Mouse (Mus musculus): ENCODE data around the gene 3110082J24Rik. TPM values are rescaled to one million over a fixed set of nuclear protein-coding genes. Genes with fewer than 3 reads are reported as not detected.

Gene 3110082J24Rik
- total and polyA plus RNA-seq, 3 experiments = not detected

DNA sequence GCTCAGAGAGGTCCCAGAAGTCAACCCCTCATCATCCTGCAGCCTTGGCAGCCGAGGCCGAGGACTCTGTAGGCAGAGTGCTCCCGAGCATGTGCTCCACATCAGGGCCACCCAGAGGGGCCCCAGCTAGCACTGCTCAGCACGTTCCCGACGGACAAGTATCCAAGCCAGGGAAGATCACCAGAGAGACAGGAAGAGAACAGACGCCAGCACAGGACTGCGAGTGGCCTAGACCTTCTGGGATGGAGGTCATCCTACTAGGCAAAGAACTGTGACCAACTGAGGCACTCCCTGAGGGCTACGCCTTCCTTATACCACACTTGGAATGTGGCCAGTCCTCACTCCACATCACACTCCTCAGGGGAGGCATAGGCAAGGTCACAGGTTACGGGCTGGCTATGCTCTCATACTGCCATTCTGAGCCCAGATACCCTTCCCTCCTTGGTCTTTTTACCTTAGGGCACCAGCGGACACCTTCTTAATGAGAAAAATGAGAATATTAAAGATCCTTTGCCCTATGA is 29.9 kb upstream of the 3110082J24Rik start:
- Histone ChIP-seq H3K9me3 (replicated peaks; ENCODE audit: insufficient read depth, low read length) (no peaks in the 10 kb centered on the region), H3K4me3 (ENCODE audit: control insufficient read depth in 1 of 2, insufficient read depth in 1 of 2, low read depth in 2 of 2, low read length in 2 of 2) (no peak overlapping the region), H3K79me2 (ENCODE audit: control insufficient read depth, insufficient read depth, low read length, poor library complexity) (no peaks in the 10 kb centered on the region), H3K36me3 (ENCODE audit: control insufficient read depth in 1 of 2, insufficient read depth in 2 of 2, low read length in 2 of 2) (peaks cover 0 to 44% of the 10 kb centered on the region in 2 experiments; a peak in 2 of 4 replicates), H3K9ac (ENCODE audit: control insufficient read depth, low read depth, low read length, poor library complexity, severe bottlenecking) (no peak overlapping the region), H3K4me1 (ENCODE audit: control insufficient read depth in 1 of 2, insufficient read depth in 2 of 2, low read length in 2 of 2) (no peaks in the 10 kb centered on the region), H3K27ac (ENCODE audit: control insufficient read depth, low read depth, low read length) (no peak overlapping the region), H3K27me3 (ENCODE audit: control insufficient read depth in 1 of 2, insufficient read depth in 2 of 2, low read length in 2 of 2) (no peaks in the 10 kb centered on the region)
- no peak for DNase-seq (ENCODE audit: low read depth, low spot score)
- no peak for TF ChIP-seq RCOR1 (IDR thresholded peaks at IDR 0.05; ENCODE audit: low read depth, low read length)
- TF ChIP-seq ETS1 (IDR thresholded peaks at IDR 0.05; ENCODE audit: low read depth, low read length) = no peak
- no peak for TF ChIP-seq EP300 (IDR thresholded peaks at IDR 0.05; ENCODE audit: low read depth in 1 of 2, low read length in 2 of 2)
- no peak for TF ChIP-seq SIN3A (IDR thresholded peaks at IDR 0.05; ENCODE audit: low read length)
- TF ChIP-seq ZMIZ1 (IDR thresholded peaks at IDR 0.05; ENCODE audit: low read depth, low read length) = no peak
- no peak for TF ChIP-seq USF1 (IDR thresholded peaks at IDR 0.05; ENCODE audit: low read depth, low read length)
- TF ChIP-seq MYC (IDR thresholded peaks at IDR 0.05; ENCODE audit: low read depth, low read length) = no peak
- no peak for TF ChIP-seq CTCF (IDR thresholded peaks at IDR 0.05 in 2 of 3, conservative IDR thresholded peaks at IDR 0.05 in 1 of 3; ENCODE audit: control insufficient read depth in 1 of 3, insufficient read depth in 1 of 3, low read depth in 2 of 3, low read length in 3 of 3, poor library complexity in 1 of 3, severe bottlenecking in 1 of 3)
- no peak for TF ChIP-seq ZKSCAN1 (IDR thresholded peaks at IDR 0.05; ENCODE audit: low read depth, low read length)
- TF ChIP-seq GABPA (IDR thresholded peaks at IDR 0.05; ENCODE audit: low read depth, low read length) = no peak
- TF ChIP-seq UBTF (IDR thresholded peaks at IDR 0.05; ENCODE audit: borderline replicate concordance, insufficient read depth, low read depth, low read length) = no peak
- no peak for TF ChIP-seq MYB (IDR thresholded peaks at IDR 0.05; ENCODE audit: low read depth, low read length)
- TF ChIP-seq TAL1 (IDR thresholded peaks at IDR 0.05; ENCODE audit: low read length) = no peak
- no peak for TF ChIP-seq MAX (IDR thresholded peaks at IDR 0.05; ENCODE audit: low read length)

DNA sequence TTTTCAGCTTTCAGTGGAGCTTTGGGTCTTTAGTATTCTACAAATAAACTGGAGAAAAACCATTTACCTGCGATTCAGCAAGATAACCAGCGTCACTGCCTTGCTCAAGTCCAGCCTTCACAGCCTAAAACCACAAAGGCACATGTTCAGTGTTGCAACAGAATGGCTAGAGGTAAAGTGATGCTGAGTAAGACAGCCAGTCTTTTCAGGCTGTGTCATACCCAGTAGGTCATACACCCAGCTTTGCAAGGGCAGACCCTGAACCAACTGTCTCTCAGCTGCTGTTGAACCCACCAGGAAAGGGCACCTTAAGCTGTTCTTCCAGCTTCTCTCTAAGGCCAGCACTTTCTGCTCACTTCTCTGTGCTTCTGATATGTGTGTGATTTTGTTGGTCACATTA is 26.3 kb upstream of the 3110082J24Rik start:
- no peaks in the 10 kb centered on the region for H3K79me2 ChIP-seq (ENCODE audit: control insufficient read depth, insufficient read depth, low read length, poor library complexity)
- no peak overlapping the region for H3K4me3 ChIP-seq (ENCODE audit: control insufficient read depth in 1 of 2, insufficient read depth in 1 of 2, low read depth in 2 of 2, low read length in 2 of 2)
- H3K4me1 ChIP-seq (ENCODE audit: control insufficient read depth in 1 of 2, insufficient read depth in 2 of 2, low read length in 2 of 2) = no peaks in the 10 kb centered on the region
- no peaks in the 10 kb centered on the region for H3K27me3 ChIP-seq (ENCODE audit: control insufficient read depth in 1 of 2, insufficient read depth in 2 of 2, low read length in 2 of 2)
- no peak overlapping the region for H3K9ac ChIP-seq (ENCODE audit: control insufficient read depth, low read depth, low read length, poor library complexity, severe bottlenecking)
- H3K36me3 ChIP-seq (ENCODE audit: control insufficient read depth in 1 of 2, insufficient read depth in 2 of 2, low read length in 2 of 2) = peaks cover 0 to 35% of the 10 kb centered on the region in 2 experiments; a peak in 2 of 4 replicates
- TF ChIP-seq MAX (IDR thresholded peaks at IDR 0.05; ENCODE audit: low read length) (no peak), MYB (IDR thresholded peaks at IDR 0.05; ENCODE audit: low read depth, low read length) (no peak), E2F4 (IDR thresholded peaks at IDR 0.05; ENCODE audit: borderline replicate concordance, low read depth, low read length) (no peak), BHLHE40 (IDR thresholded peaks at IDR 0.05; ENCODE audit: borderline replicate concordance, low read depth, low read length) (no peak), NELFE (IDR thresholded peaks at IDR 0.05; ENCODE audit: low read depth, low read length) (no peak), MAZ (IDR thresholded peaks at IDR 0.05; ENCODE audit: low read depth, low read length) (no peak), CHD1 (IDR thresholded peaks at IDR 0.05; ENCODE audit: low read depth, low read length) (no peak), KAT2A (conservative IDR thresholded peaks at IDR 0.05; ENCODE audit: low read depth, low read length) (no peak), ELF1 (IDR thresholded peaks at IDR 0.05; ENCODE audit: low read depth, low read length) (no peak), ETS1 (IDR thresholded peaks at IDR 0.05; ENCODE audit: low read depth, low read length) (no peak)
- no peaks in the 10 kb centered on the region for H3K9me3 ChIP-seq (replicated peaks; ENCODE audit: insufficient read depth, low read length)
- H3K27ac ChIP-seq (ENCODE audit: control insufficient read depth, low read depth, low read length) = no peak overlapping the region
- no peak for DNase-seq (ENCODE audit: low read depth, low spot score)
